14 mouse cellular contexts compared by ENCODE assay signal in genomic region chr8:120109149-120109548, GRCm38 (mm10). TPM values are rescaled to one million over a fixed set of nuclear protein-coding genes. Genes with fewer than 3 reads are reported as not detected.
DNase-seq lines count a peak whose midpoint lies in the region; TF ChIP-seq lines count a peak whose summit lies in the region.
"Had no signal": no experiment of that assay in that cellular context is flagged by ENCODE, and none has a peak within 500 bp of the region (broad histone marks: within the 10 kb centered on the region; RNA-seq: fewer than 3 reads in every experiment).

No protein-coding gene starts in this region.

- H3K4me3 ChIP-seq in heart, embryonic 10.5 days: no peak overlapping the region
- no peak overlapping the region; the same call in 1 of the 2 replicates for H3K4me3 ChIP-seq in macrophage (ENCODE audit: inconsistent target)
- H3K4me3 ChIP-seq in kidney, adult 2 months (ENCODE audit: insufficient read depth, low read depth, low read length): no peak overlapping the region
- H3K4me3 ChIP-seq: left cerebral cortex, adult 2 months had no signal

- peaks cover 28% of the 10 kb centered on the region for H3K79me2 ChIP-seq in macrophage (ENCODE audit: inconsistent target)

- no peak for TF ChIP-seq POLR2A in kidney, adult 2 months (IDR thresholded peaks at IDR 0.05; ENCODE audit: low read depth, low read length)

- H3K36me3 ChIP-seq in heart, embryonic 10.5 days: no peaks in the 10 kb centered on the region
- no peaks in the 10 kb centered on the region for H3K36me3 ChIP-seq in macrophage (ENCODE audit: inconsistent target)
- no peaks in the 10 kb centered on the region for H3K36me3 ChIP-seq in kidney, adult 2 months (ENCODE audit: control insufficient read depth, insufficient read depth, low read length)

- intact Hi-C loops in heart, postnatal 25 days (cut with DNase I): no loop called here

- DNase-seq in heart, postnatal 25 days (ENCODE audit: low spot score): peak; percentile 33
- DNase-seq in heart, embryonic 10.5 days (ENCODE audit: low spot score): no peak
- peak; percentile 62 for DNase-seq in NIH3T3 (ENCODE audit: low read depth)
- DNase-seq in c-Kit-positive CD71-negative TER-119-negative erythroid progenitor cells, embryonic 14.5 days (ENCODE audit: low read depth): peak; percentile 56
- no peak for DNase-seq in testis, postnatal 14 days (ENCODE audit: low spot score)
- DNase-seq in right cerebral cortex, adult 18-20 months: no peak
- DNase-seq in kidney, adult 2 months: no peak
- DNase-seq: cerebellum, adult 2 months; kidney, adult 11 months; lung, embryonic 14.5 days; right cerebral cortex, postnatal 14 days had no signal

- TF ChIP-seq CTCF in kidney, adult 2 months (conservative IDR thresholded peaks at IDR 0.05; ENCODE audit: insufficient read depth, insufficient read length, low read depth, low read length): no peak

- H3K9me3 ChIP-seq in heart, embryonic 10.5 days: no peaks in the 10 kb centered on the region

- no peak overlapping the region for H3K27ac ChIP-seq in heart, embryonic 10.5 days
- peak overlapping the region; percentile 97 for H3K27ac ChIP-seq in macrophage
- H3K27ac ChIP-seq in kidney, adult 2 months (ENCODE audit: insufficient read depth, low read depth, low read length): no peak overlapping the region
- H3K27ac ChIP-seq: left cerebral cortex, adult 2 months had no signal

- H3K4me1 ChIP-seq in heart, embryonic 10.5 days: peaks cover 42% of the 10 kb centered on the region
- H3K4me1 ChIP-seq in kidney, adult 2 months (ENCODE audit: control insufficient read depth, insufficient read depth, low read length): peaks cover 6% of the 10 kb centered on the region; the same call in 1 of the 2 replicates

- WGBS in heart, embryonic 10.5 days: 47% methylated on average over 3 of the region's 3 CpGs
- WGBS in macrophage (ENCODE audit: missing documents): 3% methylated on average over 3 of the region's 3 CpGs
- WGBS in kidney, adult 2 months: 41% methylated on average over 3 of the region's 3 CpGs

- no peaks in the 10 kb centered on the region for H3K27me3 ChIP-seq in heart, embryonic 10.5 days (ENCODE audit: insufficient read depth, poor library complexity, severe bottlenecking)
- no peaks in the 10 kb centered on the region for H3K27me3 ChIP-seq in kidney, adult 2 months (replicated peaks; ENCODE audit: control insufficient read depth, insufficient read depth, low read length)

RNA-seq across cellular contexts. Expression of gene 6430548M08Rik, which starts 4.8 kb away (rescaled TPM):
- 10 to 100 TPM; 11.5 to 16.7 TPM for total RNA-seq in heart, postnatal 25 days (2021)
- polyA plus RNA-seq in heart, embryonic 10.5 days (2016; fragmentation: Nextera tagmentation; extraction: Ambion mirVana): 8.2 and 11.9 TPM in 2 replicates
- total RNA-seq in macrophage (2018; cell fraction: chromatin; rRNA removed): 10 to 100 TPM in 16 of 26 experiments, 1 to 10 TPM in 10; 1.4 to 55.6 (median 17.6) TPM
- total RNA-seq in macrophage (2018; cell fraction: cytosol; rRNA removed): 10 to 100 TPM in 25 of 26 experiments, 1 to 10 TPM in 1; 8.5 to 48.8 (median 22.5) TPM
- total RNA-seq in macrophage (2018; cell fraction: nucleus; rRNA removed): 10 to 100 TPM in 21 of 26 experiments, 1 to 10 TPM in 5; 4.2 to 47.4 (median 20.8) TPM
- 25.6 to 29.2 TPM (median 26.4 TPM) in 3 replicates for polyA plus RNA-seq in macrophage (2018)
- polyA plus RNA-seq in kidney, adult 2 months (2012; rRNA removed): 8.4 and 8.8 TPM in 2 replicates
- polyA plus RNA-seq: activated CD4-positive, CD25-positive, alpha-beta regulatory T cell, adult 4 months had no signal

RNA-seq across cellular contexts. Expression of gene Zdhhc7, which starts 7.9 kb away (rescaled TPM):
- total RNA-seq in heart, postnatal 25 days (2021): 10 to 100 TPM; 35.4 to 36.4 TPM
- 35.5 and 37.3 TPM in 2 replicates for polyA plus RNA-seq in heart, embryonic 10.5 days (2016; fragmentation: Nextera tagmentation; extraction: Ambion mirVana)
- 10 to 100 TPM in 22 of 26 experiments, 1 to 10 TPM in 4; 5.8 to 47.9 (median 19.9) TPM for total RNA-seq in macrophage (2018; cell fraction: chromatin; rRNA removed)
- total RNA-seq in macrophage (2018; cell fraction: cytosol; rRNA removed): 10 to 100 TPM; 16.4 to 44.2 (median 33.9) TPM
- total RNA-seq in macrophage (2018; cell fraction: nucleus; rRNA removed): 10 to 100 TPM; 12.3 to 55.8 (median 27.6) TPM
- polyA plus RNA-seq in macrophage (2018): 18.5 to 34.0 TPM (median 27.8 TPM) in 3 replicates
- polyA plus RNA-seq in kidney, adult 2 months (2012; rRNA removed): 58.7 and 68.2 TPM in 2 replicates

Comparison
In these comparisons a context has a peak if more than half of its experiments do, and no peak if none do; other contexts are left out.
1. DNase-seq: peak in heart, postnatal 25 days (single experiment), NIH3T3 (single experiment) and c-Kit-positive CD71-negative TER-119-negative erythroid progenitor cells, embryonic 14.5 days (single experiment); none in heart, embryonic 10.5 days (single experiment), testis, postnatal 14 days (single experiment), right cerebral cortex, adult 18-20 months (single experiment) and kidney, adult 2 months (single experiment).